In the genomic region with DNA sequence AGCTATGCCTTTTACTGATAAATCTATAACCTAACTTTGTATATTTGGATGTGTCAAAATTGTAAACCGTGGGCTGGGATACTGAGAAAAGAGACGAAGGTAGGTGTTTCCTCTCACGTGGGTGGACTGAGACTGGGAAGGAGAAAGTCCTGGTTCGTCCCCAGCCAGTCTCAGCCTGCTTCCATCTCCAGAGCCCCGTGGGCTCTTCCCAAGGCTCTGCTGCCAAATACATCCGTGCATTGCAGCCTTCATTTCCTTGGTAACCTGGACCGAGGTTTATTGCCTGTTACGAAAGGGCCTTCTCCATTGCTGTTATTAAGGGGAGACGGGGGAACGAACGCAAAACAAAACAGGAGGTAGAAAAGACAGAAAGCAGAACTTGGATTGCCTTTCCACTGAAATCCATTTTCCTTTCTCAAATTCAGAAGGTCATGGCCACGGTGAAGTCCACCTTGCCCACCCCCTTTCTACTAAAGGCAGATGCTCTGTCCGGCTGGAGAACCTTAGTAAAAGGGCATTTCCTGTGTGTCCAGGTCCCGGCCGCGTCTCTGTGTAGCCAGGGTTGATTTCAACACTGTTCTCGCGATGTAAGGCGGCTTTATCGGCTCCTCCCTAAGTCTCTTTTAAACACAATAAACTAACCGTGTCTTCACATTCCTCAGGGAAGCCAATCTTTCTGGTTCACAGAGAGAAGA, we compare ENCODE assay signal across 8 mouse cellular contexts.
A peak's percentile ranks its signal among the peaks of the same experiment; 100 is the strongest.
DNase-seq lines count a peak whose midpoint lies in the region; ATAC-seq and TF ChIP-seq lines count a peak whose summit lies in the region.

No protein-coding gene starts in this region.

- peak overlapping the region; percentile 52 for H3K4me2 ChIP-seq in heart, postnatal 0 days (ENCODE audit: low read depth, low read length)
- peak overlapping the region; percentile 41 for H3K4me2 ChIP-seq in liver, embryonic 12.5 days
- peak overlapping the region; percentile 51 for H3K4me2 ChIP-seq in neural tube, embryonic 12.5 days (replicated peaks)

- TF ChIP-seq CTCF in heart, postnatal 0 days (IDR thresholded peaks at IDR 0.05; ENCODE audit: low read depth), result no peak

- peak overlapping the region; percentile 15; the same call in 1 of the 2 replicates for H3K27ac ChIP-seq in heart, postnatal 0 days (ENCODE audit: low read depth)
- H3K27ac ChIP-seq in liver, embryonic 12.5 days, result no peak overlapping the region
- no peak overlapping the region for H3K27ac ChIP-seq in neural tube, embryonic 12.5 days

- H3K36me3 ChIP-seq in erythroblast, embryonic 14.5 days (ENCODE audit: control insufficient read depth), result no peaks in the 10 kb centered on the region
- no peaks in the 10 kb centered on the region for H3K36me3 ChIP-seq in heart, postnatal 0 days (replicated peaks; ENCODE audit: control insufficient read depth, insufficient read depth, low read length)
- H3K36me3 ChIP-seq in liver, embryonic 12.5 days, result no peaks in the 10 kb centered on the region
- no peaks in the 10 kb centered on the region for H3K36me3 ChIP-seq in neural tube, embryonic 12.5 days

- no peaks in the 10 kb centered on the region for H3K4me1 ChIP-seq in erythroblast, embryonic 14.5 days (ENCODE audit: control insufficient read depth)
- H3K4me1 ChIP-seq in heart, postnatal 0 days (ENCODE audit: control insufficient read depth, insufficient read depth), result no peaks in the 10 kb centered on the region
- H3K4me1 ChIP-seq in liver, embryonic 12.5 days, result no peaks in the 10 kb centered on the region
- H3K4me1 ChIP-seq in neural tube, embryonic 12.5 days, result no peaks in the 10 kb centered on the region

- no peak overlapping the region; the same call in 1 of the 2 replicates for H3K9ac ChIP-seq in heart, postnatal 0 days (replicated peaks; ENCODE audit: low read depth, low read length)
- H3K9ac ChIP-seq in liver, embryonic 12.5 days, result no peak overlapping the region
- 0 out of 2 replicates have a peak overlapping the region, but pooled peaks have one; percentile 0 for H3K9ac ChIP-seq in neural tube, embryonic 12.5 days

- DNase-seq in adrenal gland, postnatal 36 days, result peak; percentile 12 to 28
- no peak for DNase-seq in heart, postnatal 0 days (ENCODE audit: low spot score)
- DNase-seq in right cerebral cortex, adult 18-20 months, result no peak

- WGBS in heart, postnatal 0 days, result 52% methylated on average over 21 of the region's 21 CpGs
- 50% methylated on average over 21 of the region's 21 CpGs for WGBS in liver, embryonic 12.5 days (ENCODE audit: insufficient replicate concordance)
- 35% methylated on average over 21 of the region's 21 CpGs for WGBS in neural tube, embryonic 12.5 days

- no peak for TF ChIP-seq EP300 in heart, postnatal 0 days (IDR thresholded peaks at IDR 0.05; ENCODE audit: low read depth)

- peak overlapping the region; percentile 36 for H3K4me3 ChIP-seq in erythroblast, embryonic 14.5 days (replicated peaks)
- H3K4me3 ChIP-seq in heart, postnatal 0 days (ENCODE audit: low read depth, low read length), result peak overlapping the region; percentile 31
- peak overlapping the region; percentile 4 for H3K4me3 ChIP-seq in liver, embryonic 12.5 days
- peak overlapping the region; percentile 19; the same call in 1 of the 2 replicates for H3K4me3 ChIP-seq in neural tube, embryonic 12.5 days

- no peaks in the 10 kb centered on the region for H3K9me3 ChIP-seq in erythroblast, embryonic 14.5 days (ENCODE audit: control insufficient read depth, low read length)
- no peaks in the 10 kb centered on the region for H3K9me3 ChIP-seq in heart, postnatal 0 days (replicated peaks; ENCODE audit: control insufficient read depth, low read length)
- H3K9me3 ChIP-seq in liver, embryonic 12.5 days (replicated peaks), result no peaks in the 10 kb centered on the region
- H3K9me3 ChIP-seq in neural tube, embryonic 12.5 days, result no peaks in the 10 kb centered on the region

- no peaks in the 10 kb centered on the region for H3K27me3 ChIP-seq in erythroblast, embryonic 14.5 days (ENCODE audit: control insufficient read depth)
- no peaks in the 10 kb centered on the region for H3K27me3 ChIP-seq in heart, postnatal 0 days (ENCODE audit: control insufficient read depth, insufficient read depth, low read length)
- no peaks in the 10 kb centered on the region for H3K27me3 ChIP-seq in liver, embryonic 12.5 days (replicated peaks)
- no peaks in the 10 kb centered on the region for H3K27me3 ChIP-seq in neural tube, embryonic 12.5 days (replicated peaks)

- ATAC-seq in erythroblast, adult 5-6 weeks (replicated peaks; ENCODE audit: low FRiP score, poor library complexity, severe bottlenecking), result no peak
- no peak for ATAC-seq in heart, postnatal 0 days (ENCODE audit: insufficient read depth, low read depth)
- no peak for ATAC-seq in liver, embryonic 12.5 days
- ATAC-seq in neural tube, embryonic 12.5 days (ENCODE audit: low FRiP score, low read depth), result 0 out of 2 replicates have a peak, but pooled peaks have one; percentile 37
- ATAC-seq in cerebellum, adult (ENCODE audit: insufficient number of reproducible peaks, low FRiP score, low TSS enrichment), result no peak

Comparison
In these comparisons a context has a peak if more than half of its experiments do, and no peak if none do; other contexts are left out.
1. DNase-seq: peak in adrenal gland, postnatal 36 days (2 of 2); none in heart, postnatal 0 days (single experiment) and right cerebral cortex, adult 18-20 months (single experiment).
2. Peak in every context shown above with its lines, with median percentiles within 50 percentile points of each other: H3K4me3 ChIP-seq and H3K4me2 ChIP-seq.